Mouse (Mus musculus) E14TG2a.4 (cell line): ENCODE results near the gene Tmem210.

Experiments used
- CTCF ChIP-seq: conservative IDR thresholded peaks from 2 replicates; pipeline ENCODE4 v1.5.1; 2014; ENCODE audit warnings: low read length
- POU5F1 ChIP-seq: IDR thresholded peaks from 2 replicates; pipeline ENCODE4 v1.6.1; 2014; ENCODE audit warnings: low read length, borderline replicate concordance

DNA sequence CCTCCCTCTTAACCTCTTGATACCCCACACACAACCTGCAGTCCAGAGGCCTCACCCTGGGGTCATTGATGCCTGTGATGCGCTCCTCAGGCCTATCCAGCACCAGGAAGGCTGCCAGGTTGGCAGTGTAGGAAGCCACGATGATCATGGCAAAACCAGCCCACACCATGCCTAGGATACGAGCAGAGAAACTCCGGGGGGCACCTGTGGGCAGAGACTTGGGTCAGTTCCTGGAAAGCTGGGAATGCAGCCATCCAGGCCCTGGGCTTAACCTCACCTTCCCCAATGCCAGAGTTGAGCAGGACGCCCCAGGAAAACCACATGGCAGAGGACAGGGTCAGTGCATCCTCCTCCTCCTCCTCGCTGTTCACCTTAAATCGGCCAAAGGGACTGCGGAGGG is 9.1 kb downstream of the Tmem210 start:
- no peak for TF ChIP-seq POU5F1
- no peak for TF ChIP-seq CTCF
